Mouse (Mus musculus) embryonic fibroblast, embryonic 13.5 days (primary cell): ENCODE measurements around the gene Ifne.

ENCODE experiments used
- CTCF ChIP-seq: IDR thresholded peaks from 2 replicates; pipeline ENCODE4 v1.5.1; 2011; ENCODE audit warnings: mild to moderate bottlenecking, control low read depth, low read length, moderate library complexity, borderline replicate concordance; ENCODE audit not compliant: insufficient read depth
- POLR2A ChIP-seq: IDR thresholded peaks from 2 replicates; pipeline ENCODE4 v1.6.1; 2011; ENCODE audit warnings: low read depth, mild to moderate bottlenecking, control low read depth, low read length, moderate library complexity

DNA sequence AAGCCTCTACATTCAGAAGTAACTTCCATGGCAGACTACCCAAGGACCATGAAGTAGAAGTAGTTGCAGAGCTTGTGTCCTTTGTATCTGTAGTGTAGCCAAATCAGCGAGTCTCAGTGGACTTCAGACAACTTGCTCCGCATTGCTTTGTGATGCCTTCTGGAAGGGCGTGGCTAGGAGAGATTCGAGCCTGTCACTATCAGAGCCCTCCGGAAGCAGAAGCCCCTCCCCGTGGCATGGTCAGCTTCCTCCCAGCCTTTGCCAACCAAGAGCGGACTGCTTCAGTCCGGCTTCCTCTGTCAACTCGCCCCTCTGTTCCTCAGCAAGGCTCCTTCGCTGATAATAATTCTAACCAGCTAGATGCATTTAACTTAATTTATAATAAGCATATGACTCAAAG, 1.8 kb downstream of the Ifne start:
- TF ChIP-seq CTCF (no peak), POLR2A (no peak)
